Mouse (Mus musculus): ENCODE results near the gene Zfp536.

- no peak for TF ChIP-seq CTCF (IDR thresholded peaks at IDR 0.05; ENCODE audit: low read depth)
- TF ChIP-seq EP300 (IDR thresholded peaks at IDR 0.05; ENCODE audit: low read depth) = no peak
Measured at GRCm38 (mm10) chr7:37563831-37564400, 209.5 kb downstream of the Zfp536 start.

Data from heart, postnatal 0 days (tissue).